Mouse (Mus musculus): ENCODE measurements around the gene Nek7.

DNA sequence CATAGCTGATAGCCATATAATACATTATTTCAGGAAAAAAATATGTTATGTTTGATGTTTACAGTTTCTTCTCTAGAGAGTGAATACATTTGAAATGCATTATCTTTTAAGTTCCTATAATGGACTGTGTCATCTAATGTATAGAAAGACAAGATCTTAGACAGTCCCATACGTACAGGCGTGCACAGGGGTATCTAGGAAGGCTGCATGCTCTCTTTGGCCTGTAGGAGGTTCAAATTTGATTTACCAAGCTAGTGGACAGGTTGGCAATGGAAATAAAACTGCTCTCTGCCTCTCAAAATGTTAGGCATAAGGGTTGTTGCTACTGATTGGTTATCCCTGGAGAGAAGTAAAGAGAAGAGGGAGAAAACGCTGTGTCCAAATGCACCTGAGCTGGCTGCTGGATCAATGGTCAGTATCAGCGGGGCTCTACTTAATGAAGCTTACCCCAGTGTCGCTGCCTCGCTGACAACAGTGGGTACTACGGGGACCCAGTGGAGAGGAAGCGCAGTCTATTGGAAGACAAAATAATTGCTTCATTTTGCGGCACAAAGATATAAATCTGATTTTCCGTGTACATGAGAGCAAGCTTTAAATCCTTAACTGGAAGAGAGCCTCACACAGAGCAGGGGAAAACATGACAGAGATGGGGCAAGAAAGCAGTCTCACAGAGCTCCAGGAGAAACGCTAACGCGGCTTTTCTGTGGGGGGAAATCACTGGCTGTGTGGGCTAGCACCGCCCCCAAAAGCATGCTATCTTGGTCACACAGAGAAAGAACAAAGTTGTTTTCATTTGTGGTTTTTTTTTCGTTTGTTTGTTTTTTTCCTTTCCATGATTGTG lies 171.1 kb downstream of the Nek7 start:
- TF ChIP-seq EP300 (IDR thresholded peaks at IDR 0.05; ENCODE audit: low read depth) = no peak
- no peak for TF ChIP-seq CTCF (IDR thresholded peaks at IDR 0.05; ENCODE audit: low read depth)

All from liver, postnatal 0 days (tissue).